Mouse (Mus musculus) urinary bladder, postnatal 10 days (tissue): Measurements from ENCODE around the gene Bmx.

Experiments used
- DNase-seq: peaks from one replicate; pipeline ENCODE4 v3.0.0; 2022; ENCODE audit warnings: low spot score

Gene Bmx

DNA sequence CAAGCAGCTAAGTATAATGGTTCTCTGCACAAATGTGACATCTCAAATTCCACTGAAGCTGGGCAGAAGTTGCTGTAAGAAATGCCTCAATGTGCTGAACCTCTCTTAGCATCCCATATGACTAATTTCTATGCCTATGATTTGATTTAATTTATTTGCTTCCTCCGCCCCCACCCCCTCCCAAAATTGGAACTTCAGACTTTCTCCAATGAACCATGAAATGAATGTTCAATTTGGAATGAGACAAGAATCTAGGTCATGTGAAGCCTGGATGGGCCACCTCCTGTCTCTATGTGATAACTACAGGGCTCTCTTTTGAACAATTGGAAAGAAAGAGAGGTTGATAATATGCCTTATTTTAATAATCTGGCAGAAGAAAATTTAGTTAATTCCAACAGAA, 82.7 kb downstream of the Bmx start:
- no peak for DNase-seq

DNA sequence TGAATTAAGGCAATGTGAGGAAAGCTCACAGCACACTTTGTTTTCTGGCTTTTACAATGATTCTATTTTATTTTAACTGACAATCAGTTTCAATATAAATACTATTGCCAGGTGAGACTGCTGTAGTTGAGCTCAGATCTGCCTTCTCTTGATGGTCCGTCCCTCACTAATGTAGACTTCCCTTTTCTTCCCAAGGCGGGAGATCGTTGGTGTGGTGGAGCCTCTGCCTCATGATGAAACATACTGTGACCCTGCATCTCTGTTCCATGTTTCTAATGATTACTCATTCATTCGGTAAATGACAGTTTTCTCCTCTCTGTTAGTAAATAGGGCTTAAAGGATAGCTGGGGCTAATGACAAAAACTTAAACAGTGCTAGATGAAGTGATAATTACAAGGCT, 84.1 kb downstream of the Bmx start:
- DNase-seq: no peak

DNA sequence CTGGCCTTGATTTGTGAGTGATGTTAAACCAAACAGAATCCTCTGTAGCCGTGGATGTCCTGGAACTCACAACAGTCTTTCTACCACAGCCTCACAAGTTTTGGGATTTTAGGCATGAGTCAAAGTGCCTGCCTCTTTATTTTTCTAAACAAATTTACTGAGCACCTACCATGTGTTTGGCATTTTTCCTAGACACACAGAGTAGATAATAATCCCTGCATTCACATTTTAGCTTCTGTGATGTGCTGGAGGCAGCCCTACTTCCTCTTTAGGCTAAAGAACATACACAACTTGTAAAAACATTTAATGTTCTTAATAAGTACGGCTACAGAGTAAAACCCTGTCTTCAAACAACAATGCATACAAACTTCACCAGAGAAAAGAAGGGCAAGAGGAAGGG, 87.0 kb downstream of the Bmx start:
- no peak for DNase-seq

DNA sequence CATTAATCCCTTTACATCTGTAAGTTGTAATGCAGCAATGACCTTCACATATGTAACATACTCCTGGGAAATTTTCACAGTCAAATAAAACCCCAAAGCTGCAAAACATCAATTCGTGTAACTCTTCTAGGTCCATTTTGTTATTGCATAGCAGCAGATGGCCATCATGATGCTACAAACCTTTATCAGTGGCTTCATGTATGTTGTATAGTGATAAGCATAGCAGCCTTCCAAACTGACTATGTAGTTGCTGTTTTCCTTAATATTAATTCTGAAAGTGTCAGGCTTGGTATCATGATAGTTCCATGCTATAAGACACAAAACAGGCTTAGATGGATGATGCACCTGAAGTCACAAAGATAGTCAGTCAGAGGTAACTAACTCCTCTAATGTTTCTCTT, 93.3 kb downstream of the Bmx start:
- no peak for DNase-seq

DNA sequence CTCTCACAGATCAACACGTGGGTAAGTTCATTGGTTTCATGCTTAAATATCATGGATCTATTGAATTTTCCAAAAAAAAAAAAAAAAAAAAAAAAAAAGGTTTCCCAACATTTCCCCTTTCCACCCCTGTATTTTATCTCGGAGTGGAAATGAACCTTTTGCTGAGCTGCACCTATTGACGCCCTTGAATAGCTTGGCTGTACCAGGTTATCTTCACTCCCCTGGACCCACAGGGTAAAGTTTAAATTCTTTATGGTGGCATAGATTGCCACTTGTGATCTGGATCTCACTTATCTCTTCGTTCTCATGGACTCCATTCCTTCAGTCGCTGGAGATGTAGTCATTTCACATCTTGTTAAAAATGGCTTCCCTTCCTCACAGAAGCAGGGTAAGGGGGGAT, 103.4 kb downstream of the Bmx start:
- no peak for DNase-seq

DNA sequence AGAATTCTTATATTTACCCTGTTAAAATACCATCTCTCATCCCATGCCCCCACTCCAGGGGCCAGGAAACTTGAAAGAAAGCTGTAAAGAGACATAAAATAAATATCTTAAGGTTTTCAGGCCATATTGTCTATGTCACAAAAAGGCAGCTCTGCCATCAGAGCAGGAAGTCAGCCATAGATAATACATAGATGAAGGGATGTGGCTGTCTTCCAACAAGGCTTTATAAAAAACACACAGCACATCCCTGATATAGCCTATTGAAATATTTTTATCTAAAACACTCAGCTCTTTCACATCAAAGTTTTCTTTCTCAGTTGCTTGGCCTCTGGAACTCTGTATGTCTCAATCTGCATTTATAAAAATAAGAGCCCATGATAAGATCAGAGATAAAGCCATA, 104.4 kb downstream of the Bmx start:
- no peak for DNase-seq

DNA sequence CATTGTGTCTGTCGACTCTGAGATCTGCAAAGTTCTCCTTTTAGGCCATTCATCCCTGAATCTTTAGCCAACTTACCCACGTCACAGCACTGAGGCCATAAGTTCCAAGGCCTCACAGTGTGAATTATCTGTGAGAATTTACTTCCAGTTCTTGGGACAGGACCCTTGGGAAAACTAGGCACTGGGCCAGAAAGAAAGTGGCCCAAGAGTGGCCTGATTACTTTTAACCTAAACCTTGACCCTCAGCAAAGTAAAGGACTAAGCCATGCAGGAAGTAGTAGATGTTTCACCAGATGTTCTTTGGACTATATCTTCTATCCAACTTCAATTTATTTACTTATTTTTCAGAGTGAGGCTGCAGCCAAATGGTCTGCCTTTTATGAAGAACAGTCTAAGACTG, 105.3 kb downstream of the Bmx start:
- DNase-seq: no peak

DNA sequence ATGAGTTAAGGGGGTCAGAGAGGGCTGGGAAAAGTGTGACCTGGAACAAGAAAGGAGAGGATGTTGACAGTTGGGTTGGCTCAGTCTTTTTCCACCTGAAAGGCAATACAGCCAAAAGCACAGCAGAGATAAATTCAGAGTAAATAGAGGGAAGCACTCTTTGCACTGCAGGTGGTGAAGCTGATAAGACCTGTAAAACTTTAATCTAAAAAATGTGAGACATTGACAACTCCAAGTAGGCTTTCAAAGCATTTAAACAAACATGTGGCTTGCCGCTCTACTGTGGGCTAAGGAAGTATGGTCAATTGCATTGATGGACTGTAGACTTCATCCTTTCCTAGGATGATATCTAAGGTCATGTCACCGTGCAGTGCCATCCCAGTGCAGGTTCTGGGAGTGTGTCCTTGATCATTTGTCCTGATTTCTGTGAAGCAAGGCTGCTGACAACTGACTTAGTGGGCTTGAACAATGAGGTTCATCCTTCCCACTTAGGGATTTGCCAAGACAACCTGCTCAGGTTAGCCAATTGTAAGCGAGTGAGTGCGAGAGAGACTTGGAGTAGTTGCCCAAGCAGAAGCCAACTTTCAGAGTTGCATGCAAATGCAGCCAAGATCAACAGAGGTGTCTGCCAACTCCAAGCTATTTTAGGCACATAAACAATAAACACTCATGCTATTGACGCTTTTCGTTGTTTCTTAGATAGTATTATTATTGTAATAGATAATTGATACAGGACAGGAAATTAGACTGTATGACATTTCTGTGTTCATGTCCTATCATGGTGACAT, 112.3 kb downstream of the Bmx start:
- DNase-seq: no peak
